Mouse (Mus musculus): ENCODE data around the gene Rab35.

Gene Rab35

DNA sequence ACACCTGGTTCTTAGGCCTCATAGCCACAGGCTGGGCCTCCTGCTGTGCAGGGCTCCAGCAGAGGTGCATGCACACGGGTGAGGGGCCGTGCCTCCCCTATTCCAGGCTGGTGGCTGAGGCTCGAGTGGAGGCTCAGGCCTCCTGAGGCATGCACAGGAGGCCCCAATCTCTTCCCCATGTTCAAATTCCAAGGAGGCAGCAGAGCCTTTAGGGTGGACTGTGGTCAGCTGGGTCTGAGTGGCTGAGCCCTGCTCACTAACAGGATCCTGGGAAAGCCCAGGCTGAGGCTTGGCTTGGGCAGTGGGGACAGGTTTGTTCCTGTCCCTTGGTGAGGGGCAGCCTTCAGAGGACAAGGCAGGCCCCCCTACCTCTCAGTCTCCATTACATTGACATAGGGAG, 17.2 kb downstream of the Rab35 start:
- DNase-seq (ENCODE audit: extremely low spot score, low spot score): no peak

DNA sequence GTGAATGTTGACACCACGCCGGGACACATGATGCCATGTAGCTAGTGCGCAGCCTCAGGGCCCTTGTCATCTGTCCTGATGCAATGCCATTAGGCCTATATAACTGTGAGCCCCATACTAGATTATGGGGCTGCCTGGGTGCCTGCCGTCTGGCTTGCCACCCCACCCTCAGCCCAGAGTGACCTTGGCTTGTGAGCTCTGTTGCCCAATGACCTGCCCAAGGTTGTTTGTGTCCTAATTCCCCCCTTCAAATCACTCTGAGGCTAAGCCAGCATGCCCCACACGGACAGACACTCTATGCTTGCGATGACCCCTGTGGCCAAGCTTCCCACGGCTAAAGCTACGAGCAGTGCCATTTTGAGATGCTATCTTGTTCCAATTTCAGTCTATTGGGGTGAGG, 18.0 kb downstream of the Rab35 start:
- no peak for DNase-seq (ENCODE audit: extremely low spot score, low spot score)

- no peak for DNase-seq (ENCODE audit: extremely low spot score, low spot score)
Measured at GRCm38 (mm10) chr5:115650885-115651284, 19.2 kb downstream of the Rab35 start.

GRCm38 (mm10) chr5:115651821-115652220, 20.1 kb downstream of the Rab35 start:
- no peak for DNase-seq (ENCODE audit: extremely low spot score, low spot score)

DNA sequence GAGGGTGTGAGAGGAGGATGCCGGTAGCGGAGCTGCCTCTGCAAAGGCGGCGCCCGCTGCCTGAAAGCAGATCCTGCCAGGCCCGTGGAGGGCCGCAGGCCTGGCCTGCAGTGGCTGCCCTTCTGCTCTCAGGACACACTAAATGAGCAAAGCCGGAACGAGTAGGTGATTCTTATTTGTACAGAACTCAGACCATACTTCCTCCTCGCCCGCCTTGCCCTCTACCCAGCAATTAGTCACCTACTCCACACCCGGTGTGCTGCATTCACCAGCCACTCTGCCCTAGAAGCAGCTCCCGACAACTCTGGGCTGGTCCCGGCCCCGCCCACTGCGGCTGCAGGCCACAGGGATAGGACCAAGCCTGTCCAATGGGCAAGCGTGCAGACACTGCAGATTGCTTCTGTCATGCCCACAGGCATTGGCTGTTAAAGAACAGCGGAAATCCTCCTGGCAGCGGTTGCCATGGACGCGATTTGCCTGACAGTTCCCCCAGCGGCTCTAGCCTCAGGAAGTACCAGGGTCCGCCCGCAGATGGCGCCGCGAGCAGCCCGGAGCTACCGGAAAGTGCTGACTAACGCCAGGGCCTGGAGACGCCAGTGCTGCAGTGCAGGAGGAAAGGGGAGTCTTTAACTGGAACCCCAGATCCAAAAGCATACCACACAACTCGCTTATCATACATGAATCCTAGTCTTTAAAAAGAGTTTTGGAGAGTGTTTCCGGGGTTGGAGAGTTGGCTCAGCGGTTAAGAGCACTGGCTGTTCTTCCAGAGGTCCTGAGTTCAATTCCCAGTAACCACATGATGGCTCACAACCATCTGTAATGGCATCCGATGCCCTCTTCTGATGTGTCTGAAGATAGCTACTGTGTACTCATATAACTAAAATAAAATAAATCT, 21.2 kb downstream of the Rab35 start:
- DNase-seq (ENCODE audit: extremely low spot score, low spot score): peak; percentile 100

DNA sequence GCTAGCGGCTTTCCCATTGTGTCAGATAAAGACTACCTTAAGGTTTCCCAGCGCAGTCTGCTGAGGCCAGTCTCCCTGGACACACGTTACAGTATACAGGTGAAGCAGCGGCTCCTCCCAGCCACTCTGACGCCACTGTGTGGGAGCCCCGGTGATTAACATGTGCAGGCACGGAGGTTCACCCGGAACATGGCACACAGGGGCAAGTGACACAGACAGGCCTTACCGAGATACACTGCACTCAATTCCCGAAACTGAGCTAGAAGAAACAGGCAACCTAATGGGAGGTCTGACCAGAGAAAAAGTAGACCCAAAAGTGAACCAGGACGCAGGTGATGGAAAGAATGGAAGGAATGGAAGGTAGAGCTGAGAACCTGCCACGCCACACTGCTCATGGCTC, 22.1 kb downstream of the Rab35 start:
- no peak for DNase-seq (ENCODE audit: extremely low spot score, low spot score)

- no peak for DNase-seq (ENCODE audit: extremely low spot score, low spot score)
Measured at GRCm38 (mm10) chr5:115656677-115657076, 25.0 kb downstream of the Rab35 start.

DNA sequence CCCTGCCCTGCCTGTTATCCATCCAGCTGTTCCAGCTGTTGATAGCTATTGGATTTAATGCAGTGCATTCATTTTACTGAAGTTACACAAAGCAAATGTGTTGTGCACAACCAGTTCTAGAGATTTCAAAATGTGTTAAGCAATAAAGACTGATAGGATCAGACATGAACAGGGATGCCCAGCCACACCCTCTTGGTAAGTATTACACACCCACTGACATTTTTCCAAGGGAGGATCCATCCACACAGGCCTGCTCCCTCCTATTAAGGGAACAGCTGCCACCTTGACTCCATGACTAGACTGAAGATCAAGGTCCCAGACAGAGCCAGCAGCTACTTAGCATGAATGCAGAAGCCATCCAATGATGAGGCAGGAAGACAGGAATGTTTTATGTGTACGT, 25.5 kb downstream of the Rab35 start:
- DNase-seq (ENCODE audit: extremely low spot score, low spot score): no peak

- no peak for DNase-seq (ENCODE audit: extremely low spot score, low spot score)
Measured at GRCm38 (mm10) chr5:115658352-115658751, 26.6 kb downstream of the Rab35 start.

- no peak for DNase-seq (ENCODE audit: extremely low spot score, low spot score)
Measured at GRCm38 (mm10) chr5:115662658-115663057, 30.9 kb downstream of the Rab35 start.

DNA sequence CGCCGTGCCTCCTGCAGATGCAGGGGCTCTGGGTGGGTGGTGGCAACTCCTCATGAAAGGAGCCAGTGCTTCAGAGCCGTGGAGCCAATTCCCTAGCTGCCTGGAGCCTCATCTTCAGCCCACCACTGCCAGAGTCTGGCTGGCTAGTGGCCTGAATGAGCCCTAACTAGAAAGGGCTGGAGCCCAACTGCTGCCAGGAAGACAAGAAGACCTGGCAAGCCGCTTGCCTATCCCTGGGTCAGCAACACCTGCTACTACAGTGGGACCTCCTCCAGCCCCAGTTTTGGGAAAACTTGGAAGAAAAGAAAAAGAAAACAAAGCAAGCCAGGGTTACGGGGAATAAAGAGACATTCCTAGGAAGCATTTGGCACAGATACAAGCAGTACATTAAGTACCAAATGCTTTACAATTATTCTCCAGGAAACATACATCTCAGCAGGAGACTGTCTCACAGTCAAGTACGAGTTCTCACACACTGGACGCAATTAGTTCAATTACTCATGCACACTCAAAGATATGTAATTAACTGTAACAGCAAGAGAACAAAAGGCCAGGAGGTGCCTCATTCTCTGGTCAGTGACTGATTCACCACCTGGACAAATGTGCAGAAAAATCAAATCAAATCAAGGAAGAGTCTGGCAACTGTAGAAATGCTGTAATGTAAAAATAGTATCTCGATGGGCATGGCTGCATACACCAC, 34.8 kb downstream of the Rab35 start:
- no peak for DNase-seq (ENCODE audit: extremely low spot score, low spot score)

GRCm38 (mm10) chr5:115667210-115667609, 35.5 kb downstream of the Rab35 start:
- DNase-seq (ENCODE audit: extremely low spot score, low spot score): no peak

DNA sequence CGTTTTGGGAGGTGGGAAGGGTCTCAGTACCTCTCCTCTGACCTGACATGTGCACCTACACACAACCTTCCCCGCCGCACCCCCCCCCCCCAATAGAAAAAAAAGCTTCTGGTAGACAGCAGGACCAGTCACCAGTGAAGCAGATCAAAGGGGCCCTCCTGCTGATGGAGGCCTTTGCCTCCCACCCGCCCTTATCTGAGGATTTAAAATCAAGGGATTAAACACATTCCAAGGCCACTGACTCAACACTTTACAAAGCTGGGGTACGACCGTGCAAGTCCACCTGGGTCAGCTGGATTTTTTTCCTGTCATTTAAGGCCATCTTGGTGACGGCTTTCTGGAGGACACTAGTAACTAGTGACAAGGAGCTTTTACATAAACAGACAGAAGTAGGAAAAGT, 36.2 kb downstream of the Rab35 start:
- DNase-seq (ENCODE audit: extremely low spot score, low spot score): no peak

- no peak for DNase-seq (ENCODE audit: extremely low spot score, low spot score)
Measured at GRCm38 (mm10) chr5:115668986-115669385, 37.3 kb downstream of the Rab35 start.

- no peak for DNase-seq (ENCODE audit: extremely low spot score, low spot score)
Measured at GRCm38 (mm10) chr5:115669974-115670373, 38.3 kb downstream of the Rab35 start.

- DNase-seq (ENCODE audit: extremely low spot score, low spot score): no peak
Measured at GRCm38 (mm10) chr5:115670406-115670805, 38.7 kb downstream of the Rab35 start.

DNA sequence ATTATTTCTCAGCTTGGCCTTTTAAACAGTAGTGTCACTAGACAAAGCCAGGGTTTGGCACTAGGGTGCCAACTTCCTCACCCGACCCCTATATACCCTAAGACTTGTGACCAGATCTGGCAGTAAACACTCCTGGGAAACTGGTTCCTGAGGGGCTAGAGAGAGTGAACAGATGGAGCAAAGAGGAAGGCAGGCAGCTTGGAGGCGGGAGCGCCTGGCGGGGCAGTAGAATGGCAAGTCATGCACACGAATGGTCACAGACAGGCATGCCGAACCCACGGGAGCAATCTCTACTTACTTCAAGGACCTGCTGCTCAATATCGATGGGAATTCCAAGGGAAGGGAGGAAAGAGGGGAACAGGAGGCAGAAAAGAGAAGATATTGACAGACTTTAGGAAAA, 40.1 kb downstream of the Rab35 start:
- DNase-seq (ENCODE audit: extremely low spot score, low spot score): no peak

DNA sequence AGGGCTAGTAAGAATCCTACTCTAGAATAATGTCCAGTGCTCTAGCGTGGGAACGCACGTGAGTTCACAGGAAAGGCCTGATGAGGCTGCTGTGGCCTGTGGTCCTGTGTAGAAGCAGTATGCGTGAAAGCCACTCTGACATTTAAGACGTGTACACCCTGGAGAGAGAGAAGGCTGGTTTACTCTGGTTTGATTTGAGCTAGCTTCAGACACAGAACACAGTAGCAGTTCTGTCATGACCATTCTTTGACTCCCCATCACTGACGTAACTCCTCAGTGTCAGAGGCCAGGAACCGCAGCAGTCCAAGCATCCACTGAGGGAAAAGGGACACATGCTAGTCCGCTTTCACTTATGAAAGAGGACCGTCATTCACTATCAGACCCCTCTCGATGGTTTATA, 53.4 kb downstream of the Rab35 start:
- no peak for DNase-seq (ENCODE audit: extremely low spot score, low spot score)

DNA sequence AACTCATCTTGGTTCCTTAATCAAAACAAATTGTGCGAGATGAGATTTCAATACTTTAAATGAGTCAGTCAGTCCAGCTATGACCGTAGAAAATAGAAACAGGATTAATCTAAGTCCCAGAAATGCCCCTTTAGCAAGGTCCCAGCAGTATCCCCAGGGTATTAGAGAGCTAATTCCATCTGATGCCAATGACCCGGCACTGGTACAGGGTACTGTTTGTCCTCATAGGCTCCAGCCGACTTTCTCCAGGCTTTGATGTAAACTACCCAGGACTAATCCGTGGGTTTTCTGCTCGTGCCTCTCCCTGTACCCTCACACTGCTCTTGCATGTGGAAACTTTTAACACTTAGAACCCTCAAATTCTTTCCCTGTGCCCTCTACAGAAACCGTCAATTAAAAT, 55.0 kb downstream of the Rab35 start:
- no peak for DNase-seq (ENCODE audit: extremely low spot score, low spot score)

DNA sequence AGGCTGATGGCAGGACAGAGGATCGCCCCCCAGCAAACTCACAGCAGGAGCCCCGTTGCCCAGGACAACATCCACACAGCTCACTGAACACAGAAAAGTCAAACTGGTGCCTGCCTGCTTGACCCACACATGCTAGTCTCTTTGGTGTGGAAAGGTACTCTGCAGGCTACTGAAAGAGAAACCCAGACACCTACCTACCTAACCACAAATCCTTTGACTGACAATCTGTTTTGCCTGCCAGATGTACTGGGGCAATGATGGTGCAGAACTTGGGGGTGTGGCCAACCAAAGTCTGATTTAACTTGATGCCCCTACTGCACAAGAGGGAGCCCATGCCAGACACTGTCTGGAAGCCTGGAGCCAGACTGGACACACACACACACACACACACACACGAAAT, 61.6 kb downstream of the Rab35 start:
- DNase-seq (ENCODE audit: extremely low spot score, low spot score): no peak

GRCm38 (mm10) chr5:115695191-115695770, 63.6 kb downstream of the Rab35 start:
- DNase-seq (ENCODE audit: extremely low spot score, low spot score): no peak

DNA sequence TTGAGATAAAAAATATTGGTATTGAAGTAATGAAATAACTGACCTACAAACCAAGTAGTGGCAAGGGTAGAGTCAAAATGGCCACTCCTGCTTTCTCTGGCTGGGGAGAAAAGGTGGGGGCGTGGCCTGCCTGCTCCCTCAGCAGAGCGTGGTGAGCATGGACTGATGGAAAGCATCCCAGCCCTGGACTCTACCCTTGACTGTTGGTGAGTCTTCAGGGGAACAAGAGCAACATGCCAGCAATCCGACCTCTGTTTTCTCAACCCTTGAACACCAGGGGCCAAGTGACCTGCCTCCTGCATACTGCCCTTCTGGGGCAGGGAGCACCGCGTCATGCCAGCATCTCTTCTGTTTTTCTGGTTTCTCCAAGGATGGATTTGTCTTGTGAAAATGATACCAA, 65.1 kb downstream of the Rab35 start:
- no peak for DNase-seq (ENCODE audit: extremely low spot score, low spot score)
